Comparison of ENCODE assay signal across 8 mouse cellular contexts in the genomic region with DNA sequence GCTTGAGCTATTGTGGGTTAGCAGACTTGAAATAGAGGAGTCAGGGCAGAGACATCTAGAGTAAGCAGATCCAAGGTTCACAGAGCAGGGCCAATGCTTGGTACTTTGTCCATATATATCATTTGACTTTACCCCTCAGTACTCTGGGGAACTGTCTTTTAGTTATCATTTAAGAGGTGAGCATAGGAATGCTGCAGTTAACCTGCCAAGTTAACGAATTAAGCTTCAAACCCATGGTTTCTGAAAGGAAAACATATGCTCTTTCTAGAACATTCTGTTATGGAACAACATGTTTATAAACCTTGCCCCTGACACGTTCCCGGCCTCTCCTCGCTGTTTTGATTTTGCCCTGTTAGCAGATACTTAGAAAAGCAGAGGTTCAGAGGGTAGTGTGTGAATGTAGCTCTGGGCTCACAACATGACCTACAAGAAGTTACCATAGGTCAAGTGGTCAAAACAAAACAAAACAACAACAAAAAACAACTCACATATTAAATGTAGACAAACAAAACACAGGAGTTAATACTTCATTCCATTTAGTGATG. TPM values are rescaled to one million over a fixed set of nuclear protein-coding genes. Genes with fewer than 3 reads are reported as not detected.
DNase-seq lines count a peak whose midpoint lies in the region; ATAC-seq lines count a peak whose summit lies in the region.

No protein-coding gene starts in this region.

- H3K27me3 ChIP-seq in heart, embryonic 16.5 days (ENCODE audit: control insufficient read depth, insufficient read depth, low read length): no peaks in the 10 kb centered on the region
- H3K27me3 ChIP-seq in hindbrain, embryonic 11.5 days (ENCODE audit: control insufficient read depth, insufficient read depth, low read length): no peaks in the 10 kb centered on the region
- H3K27me3 ChIP-seq in midbrain, embryonic 11.5 days (ENCODE audit: control insufficient read depth, insufficient read depth, low read length): no peaks in the 10 kb centered on the region

- H3K4me2 ChIP-seq in heart, embryonic 16.5 days (ENCODE audit: low read depth, low read length): peak overlapping the region; percentile 84
- peak overlapping the region; percentile 89 for H3K4me2 ChIP-seq in hindbrain, embryonic 11.5 days (replicated peaks; ENCODE audit: low read depth, low read length)
- peak overlapping the region; percentile 89 for H3K4me2 ChIP-seq in midbrain, embryonic 11.5 days

- ATAC-seq in heart, embryonic 16.5 days (replicated peaks; ENCODE audit: extremely low read depth, insufficient read depth, low FRiP score): no peak
- ATAC-seq in hindbrain, embryonic 11.5 days (ENCODE audit: low FRiP score): no peak
- ATAC-seq in midbrain, embryonic 11.5 days (ENCODE audit: low FRiP score): no peak
- no peak for ATAC-seq in frontal cortex, adult (ENCODE audit: low TSS enrichment)

- no peaks in the 10 kb centered on the region for H3K9me3 ChIP-seq in heart, embryonic 16.5 days (replicated peaks; ENCODE audit: control insufficient read depth, low read length)
- H3K9me3 ChIP-seq in hindbrain, embryonic 11.5 days (ENCODE audit: control insufficient read depth, low read length): no peaks in the 10 kb centered on the region
- H3K9me3 ChIP-seq in midbrain, embryonic 11.5 days (ENCODE audit: control insufficient read depth, low read length): no peaks in the 10 kb centered on the region

- no peaks in the 10 kb centered on the region for H3K36me3 ChIP-seq in heart, embryonic 16.5 days (ENCODE audit: control insufficient read depth, insufficient read depth)
- H3K36me3 ChIP-seq in hindbrain, embryonic 11.5 days (ENCODE audit: control insufficient read depth, insufficient read depth, low read length): no peaks in the 10 kb centered on the region
- no peaks in the 10 kb centered on the region for H3K36me3 ChIP-seq in midbrain, embryonic 11.5 days (ENCODE audit: control insufficient read depth, insufficient read depth, low read length)

- peaks cover 23% of the 10 kb centered on the region for H3K4me1 ChIP-seq in heart, embryonic 16.5 days (ENCODE audit: control insufficient read depth, insufficient read depth, low read length)
- no peaks in the 10 kb centered on the region for H3K4me1 ChIP-seq in hindbrain, embryonic 11.5 days (replicated peaks; ENCODE audit: control insufficient read depth, insufficient read depth, low read length)
- peaks cover 11% of the 10 kb centered on the region; the same call in 1 of the 2 replicates for H3K4me1 ChIP-seq in midbrain, embryonic 11.5 days (ENCODE audit: control insufficient read depth, insufficient read depth, low read length)

- DNase-seq in heart, postnatal 14 days: no peak
- DNase-seq in adipocyte (ENCODE audit: low spot score): peak; percentile 38
- DNase-seq in hindbrain, embryonic 11.5 days (ENCODE audit: low spot score): no peak
- no peak for DNase-seq in midbrain, embryonic 11.5 days (ENCODE audit: low spot score, missing footprints)
- no peak for DNase-seq in urinary bladder, postnatal 36 days (ENCODE audit: low spot score in 2 of 2)
- DNase-seq in spleen, adult 18-20 months: no peak

- H3K9ac ChIP-seq in heart, embryonic 16.5 days (ENCODE audit: low read length): peak overlapping the region; percentile 91
- peak overlapping the region; percentile 82; the same call in 1 of the 2 replicates for H3K9ac ChIP-seq in hindbrain, embryonic 11.5 days (ENCODE audit: low read depth, low read length)
- no peak overlapping the region; the same call in 1 of the 2 replicates for H3K9ac ChIP-seq in midbrain, embryonic 11.5 days (ENCODE audit: low read length)

- intact Hi-C loops in heart, postnatal 14 days (cut with DNase I): no loop called here

- H3K27ac ChIP-seq in heart, embryonic 16.5 days (ENCODE audit: low read length): no peak overlapping the region; the same call in 1 of the 2 replicates
- no peak overlapping the region for H3K27ac ChIP-seq in hindbrain, embryonic 11.5 days (ENCODE audit: low read depth, low read length)
- no peak overlapping the region for H3K27ac ChIP-seq in midbrain, embryonic 11.5 days (ENCODE audit: low read depth, low read length)

- WGBS in heart, embryonic 16.5 days: 89% methylated on average over 4 of the region's 4 CpGs
- WGBS in hindbrain, embryonic 11.5 days: 94% methylated on average over 4 of the region's 4 CpGs
- WGBS in midbrain, embryonic 11.5 days: 80% methylated on average over 4 of the region's 4 CpGs

- H3K4me3 ChIP-seq in heart, embryonic 16.5 days (ENCODE audit: low read length): peak overlapping the region; percentile 81
- H3K4me3 ChIP-seq in hindbrain, embryonic 11.5 days (ENCODE audit: low read depth, low read length): peak overlapping the region; percentile 56
- peak overlapping the region; percentile 66 for H3K4me3 ChIP-seq in midbrain, embryonic 11.5 days (ENCODE audit: low read depth, low read length)

RNA-seq across cellular contexts. Expression of gene Prdm5, which starts 1.0 kb away (rescaled TPM):
- polyA plus RNA-seq in heart, embryonic 16.5 days (2015; fragmentation: Nextera tagmentation; extraction: Ambion mirVana): 16.1 and 17.9 TPM in 2 replicates
- 1 to 10 TPM; 8.2 to 9.0 TPM for total RNA-seq in heart, postnatal 14 days (2021)
- polyA plus RNA-seq in hindbrain, embryonic 11.5 days (2014; fragmentation: Nextera tagmentation; extraction: Ambion mirVana): 16.2 and 16.4 TPM in 2 replicates
- 13.1 and 13.3 TPM in 2 replicates for polyA plus RNA-seq in midbrain, embryonic 11.5 days (2014; fragmentation: Nextera tagmentation; extraction: Ambion mirVana)
